Mouse (Mus musculus): ENCODE results near the gene Fam76a. TPM values are rescaled to one million over a fixed set of nuclear protein-coding genes. Genes with fewer than 3 reads are reported as not detected.
A peak's percentile ranks its signal among the peaks of the same experiment; 100 is the strongest.

Gene Fam76a
- polyA plus RNA-seq, 1 experiment from 2014 or later, result 44.8 TPM

- H3K4me2 ChIP-seq (ENCODE audit: low read length), result peak overlapping the region; percentile 49
- no peaks in the 10 kb centered on the region for H3K9me3 ChIP-seq (replicated peaks; ENCODE audit: low read length)
- ATAC-seq (replicated peaks; ENCODE audit: low FRiP score, low read depth) (peak; percentile 9; the same call in 1 of the 2 replicates), DNase-seq (ENCODE audit: low spot score) (peak; percentile 59)
- WGBS, result 15% methylated on average over 27 of the region's 27 CpGs
- peak overlapping the region; percentile 67 for H3K27ac ChIP-seq
- H3K27me3 ChIP-seq (ENCODE audit: insufficient read depth, low read length), result no peaks in the 10 kb centered on the region
- 0 out of 2 replicates have a peak overlapping the region, but pooled peaks have one; percentile 3 for H3K4me3 ChIP-seq (replicated peaks; ENCODE audit: low read depth, low read length)
- peaks cover 12% of the 10 kb centered on the region for H3K4me1 ChIP-seq (replicated peaks; ENCODE audit: insufficient read depth, low read length)
- no peak overlapping the region for H3K9ac ChIP-seq (ENCODE audit: low read depth, low read length)
- TF ChIP-seq CTCF (IDR thresholded peaks at IDR 0.05; ENCODE audit: low read depth), result no peak
- no peaks in the 10 kb centered on the region for H3K36me3 ChIP-seq (ENCODE audit: insufficient read depth, low read length)
These were observed 24.0 kb upstream of the Fam76a start for GRCm38 (mm10) chr4:132946047-132947001.

GRCm38 (mm10) chr4:132945261-132946046 lies 23.1 kb upstream of the Fam76a start:
- peak; percentile 97 for TF ChIP-seq CTCF (IDR thresholded peaks at IDR 0.05; ENCODE audit: low read depth)
- Histone ChIP-seq H3K27me3 (ENCODE audit: insufficient read depth, low read length) (no peaks in the 10 kb centered on the region), H3K9ac (ENCODE audit: low read depth, low read length) (no peak overlapping the region), H3K36me3 (ENCODE audit: insufficient read depth, low read length) (no peaks in the 10 kb centered on the region), H3K4me2 (ENCODE audit: low read length) (peak overlapping the region; percentile 49), H3K4me1 (replicated peaks; ENCODE audit: insufficient read depth, low read length) (peaks cover 12% of the 10 kb centered on the region), H3K9me3 (replicated peaks; ENCODE audit: low read length) (no peaks in the 10 kb centered on the region), H3K27ac (peak overlapping the region; percentile 67), H3K4me3 (replicated peaks; ENCODE audit: low read depth, low read length) (0 out of 2 replicates have a peak overlapping the region, but pooled peaks have one; percentile 3)
- WGBS, result 3% methylated on average over 15 of the region's 15 CpGs
- peak; percentile 93 for DNase-seq (ENCODE audit: low spot score)
- peak; percentile 77 for ATAC-seq (replicated peaks; ENCODE audit: low FRiP score, low read depth)

- H3K27ac ChIP-seq, result no peak overlapping the region
- no peak overlapping the region for H3K4me3 ChIP-seq (replicated peaks; ENCODE audit: low read depth, low read length)
- TF ChIP-seq CTCF (IDR thresholded peaks at IDR 0.05; ENCODE audit: low read depth), result no peak
- no peak for ATAC-seq (replicated peaks; ENCODE audit: low FRiP score, low read depth)
- H3K27me3 ChIP-seq (ENCODE audit: insufficient read depth, low read length), result no peaks in the 10 kb centered on the region
- no peaks in the 10 kb centered on the region for H3K36me3 ChIP-seq (ENCODE audit: insufficient read depth, low read length)
- H3K4me2 ChIP-seq (ENCODE audit: low read length), result no peak overlapping the region
- no peak for DNase-seq (ENCODE audit: low spot score)
- H3K4me1 ChIP-seq (replicated peaks; ENCODE audit: insufficient read depth, low read length), result peaks cover 12% of the 10 kb centered on the region
- no peak overlapping the region for H3K9ac ChIP-seq (ENCODE audit: low read depth, low read length)
- 64% methylated on average over 4 of the region's 4 CpGs for WGBS
- no peaks in the 10 kb centered on the region for H3K9me3 ChIP-seq (replicated peaks; ENCODE audit: low read length)
These were observed 22.4 kb upstream of the Fam76a start for GRCm38 (mm10) chr4:132944776-132945175.

- ATAC-seq (replicated peaks; ENCODE audit: low FRiP score, low read depth) (no peak), DNase-seq (ENCODE audit: low spot score) (no peak)
- Histone ChIP-seq H3K4me1 (replicated peaks; ENCODE audit: insufficient read depth, low read length) (peaks cover 12% of the 10 kb centered on the region), H3K4me2 (ENCODE audit: low read length) (no peak overlapping the region), H3K9ac (ENCODE audit: low read depth, low read length) (no peak overlapping the region), H3K9me3 (replicated peaks; ENCODE audit: low read length) (no peaks in the 10 kb centered on the region), H3K4me3 (replicated peaks; ENCODE audit: low read depth, low read length) (no peak overlapping the region), H3K27me3 (ENCODE audit: insufficient read depth, low read length) (no peaks in the 10 kb centered on the region), H3K36me3 (ENCODE audit: insufficient read depth, low read length) (no peaks in the 10 kb centered on the region), H3K27ac (no peak overlapping the region)
- no peak for TF ChIP-seq CTCF (IDR thresholded peaks at IDR 0.05; ENCODE audit: low read depth)
- 58% methylated on average over 12 of the region's 12 CpGs for WGBS
These were observed 21.7 kb upstream of the Fam76a start for GRCm38 (mm10) chr4:132944106-132944505.

- H3K9me3 ChIP-seq (replicated peaks; ENCODE audit: low read length), result no peaks in the 10 kb centered on the region
- no peak overlapping the region for H3K9ac ChIP-seq (ENCODE audit: low read depth, low read length)
- no peak overlapping the region for H3K4me2 ChIP-seq (ENCODE audit: low read length)
- H3K36me3 ChIP-seq (ENCODE audit: insufficient read depth, low read length), result no peaks in the 10 kb centered on the region
- H3K4me1 ChIP-seq (replicated peaks; ENCODE audit: insufficient read depth, low read length), result peaks cover 12% of the 10 kb centered on the region
- no peak overlapping the region for H3K4me3 ChIP-seq (replicated peaks; ENCODE audit: low read depth, low read length)
- no peak for TF ChIP-seq CTCF (IDR thresholded peaks at IDR 0.05; ENCODE audit: low read depth)
- H3K27me3 ChIP-seq (ENCODE audit: insufficient read depth, low read length), result no peaks in the 10 kb centered on the region
- H3K27ac ChIP-seq, result no peak overlapping the region
- ATAC-seq (replicated peaks; ENCODE audit: low FRiP score, low read depth) (no peak), DNase-seq (ENCODE audit: low spot score) (no peak)
- 65% methylated on average over 8 of the region's 8 CpGs for WGBS
These were observed 20.7 kb upstream of the Fam76a start for GRCm38 (mm10) chr4:132943088-132943487.
